Mouse (Mus musculus) spleen, postnatal 14 days (tissue): ENCODE results near the gene Aurkaip1.

ENCODE experiments used
- DNase-seq, 2 experiments: peaks; one replicate each; pipeline ENCODE4 v3.0.0; 2021 to 2022; ENCODE audit warnings: low spot score in 2 of 2

Aurkaip1 gene

DNA sequence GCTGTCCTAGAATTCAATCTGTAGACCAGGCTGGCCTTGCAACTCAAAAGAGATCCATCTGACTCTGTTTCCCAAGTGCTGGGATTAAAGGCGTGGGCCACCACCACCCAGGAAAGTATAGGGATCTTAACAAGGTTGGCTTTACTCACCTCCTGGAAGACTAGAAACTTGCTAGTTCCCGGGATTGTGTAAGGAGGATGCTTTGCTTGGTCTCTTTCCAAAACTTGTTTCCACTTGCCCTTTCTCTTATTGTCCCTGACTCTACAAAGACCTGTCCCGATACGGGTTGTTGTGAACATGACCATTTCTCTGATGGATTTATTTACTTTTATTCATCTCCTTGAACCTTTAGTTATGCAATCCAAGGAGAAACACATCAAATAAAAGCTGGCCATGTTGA is 1.2 kb upstream of the Aurkaip1 start:
- DNase-seq, result no peak

- no peak for DNase-seq
Measured at GRCm38 (mm10) chr4:155830596-155830995, 476 bp upstream of the Aurkaip1 start.

GRCm38 (mm10) chr4:155831831-155832230 is 759 bp downstream of the Aurkaip1 start:
- no peak for DNase-seq

GRCm38 (mm10) chr4:155832321-155832720 is 1.2 kb downstream of the Aurkaip1 start:
- DNase-seq, result no peak

DNA sequence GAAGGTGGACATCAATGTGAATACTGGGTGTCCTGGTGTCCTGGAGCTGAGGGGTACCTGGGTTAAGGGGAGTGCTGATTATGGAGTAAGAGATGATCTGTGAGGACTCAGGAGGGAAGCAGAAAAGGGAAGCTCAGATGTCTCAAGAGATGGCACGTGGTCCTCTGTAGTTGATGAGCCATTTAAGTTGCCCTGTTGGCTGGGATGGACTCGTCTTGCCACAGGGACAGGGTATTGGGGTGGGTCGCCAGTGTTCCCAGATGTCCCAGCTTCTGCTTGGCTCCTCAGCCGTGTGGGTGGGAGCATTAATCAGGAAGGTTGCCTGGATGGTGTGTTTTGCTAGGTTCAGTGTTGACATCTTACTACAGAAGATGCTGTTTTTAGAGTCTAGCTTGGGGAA is 2.2 kb downstream of the Aurkaip1 start:
- DNase-seq, result no peak

DNA sequence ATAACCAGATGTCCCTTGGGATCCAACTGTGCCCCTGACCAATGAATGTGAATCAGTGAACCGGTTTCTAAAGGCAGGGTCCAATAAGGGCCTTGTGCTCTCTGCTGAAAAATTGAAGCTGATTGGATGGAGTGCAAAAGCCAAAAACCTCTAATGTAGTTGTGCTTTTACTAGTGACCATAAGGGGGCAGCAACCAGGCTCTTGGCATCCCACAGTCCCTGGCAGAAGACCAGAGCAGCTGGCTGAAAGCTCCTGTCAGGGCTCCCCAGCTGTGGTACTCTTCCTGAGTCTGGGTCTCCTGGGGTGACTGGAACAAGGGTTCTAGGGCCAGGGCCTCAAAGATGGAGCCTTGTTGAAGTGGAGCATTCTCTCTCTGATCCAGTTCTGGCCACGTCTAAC is 2.8 kb downstream of the Aurkaip1 start:
- DNase-seq, result peak in 1 of 2 experiments; percentile 60

- DNase-seq, result no peak
Measured at GRCm38 (mm10) chr4:155837404-155838010, 6.4 kb downstream of the Aurkaip1 start.

GRCm38 (mm10) chr4:155838187-155839153 is 7.4 kb downstream of the Aurkaip1 start:
- no peak for DNase-seq

- DNase-seq, result no peak
Measured at GRCm38 (mm10) chr4:155839483-155839910, 8.4 kb downstream of the Aurkaip1 start, which contains the start of gene Mxra8. Mxra8 (plus strand) TSS chr4:155839680.

DNA sequence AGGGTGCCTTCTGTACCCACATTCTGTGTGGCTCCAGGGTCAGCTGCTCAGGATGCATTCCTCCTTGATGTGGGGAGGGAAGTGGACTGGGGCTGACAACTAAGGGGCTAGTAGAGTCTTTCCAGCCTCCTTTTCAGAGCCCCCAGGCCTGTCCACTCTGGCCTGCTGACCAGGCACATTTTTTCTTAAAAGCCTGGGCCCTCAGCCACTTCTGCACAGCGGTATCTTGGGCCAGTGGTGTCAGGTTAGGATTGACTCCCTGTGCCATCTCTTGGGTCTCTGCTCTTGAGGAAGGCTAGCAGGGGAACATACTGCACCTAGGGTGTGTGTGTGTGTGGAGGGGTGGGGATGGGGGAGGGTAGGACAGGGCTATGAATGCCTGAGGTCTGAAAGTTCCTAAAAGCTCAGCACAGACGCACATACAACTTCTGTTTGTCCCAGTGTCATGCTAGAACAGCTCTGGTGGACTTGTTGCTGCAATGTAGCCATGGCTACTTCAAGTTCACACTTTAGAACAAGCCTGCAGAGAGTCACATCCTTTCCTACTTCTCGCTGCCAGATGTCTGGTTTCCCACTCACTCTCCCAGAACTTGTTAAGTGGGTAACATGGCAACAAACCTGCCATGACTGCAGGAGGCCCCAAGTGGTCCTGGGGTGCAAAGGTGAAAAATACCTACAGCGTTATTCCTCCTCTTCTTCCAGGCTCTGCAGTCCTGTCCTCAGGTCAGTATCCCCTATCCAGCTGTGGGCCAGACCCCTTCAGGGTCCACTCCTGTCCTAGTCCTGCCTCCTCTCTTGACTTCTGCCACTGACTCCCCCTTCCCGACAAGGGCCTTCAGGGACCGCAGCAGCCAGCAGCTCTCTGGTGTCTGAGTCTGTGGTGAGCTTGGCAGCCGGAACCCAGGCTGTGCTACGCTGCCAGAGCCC is 9.3 kb downstream of the Aurkaip1 start:
- no peak for DNase-seq

DNA sequence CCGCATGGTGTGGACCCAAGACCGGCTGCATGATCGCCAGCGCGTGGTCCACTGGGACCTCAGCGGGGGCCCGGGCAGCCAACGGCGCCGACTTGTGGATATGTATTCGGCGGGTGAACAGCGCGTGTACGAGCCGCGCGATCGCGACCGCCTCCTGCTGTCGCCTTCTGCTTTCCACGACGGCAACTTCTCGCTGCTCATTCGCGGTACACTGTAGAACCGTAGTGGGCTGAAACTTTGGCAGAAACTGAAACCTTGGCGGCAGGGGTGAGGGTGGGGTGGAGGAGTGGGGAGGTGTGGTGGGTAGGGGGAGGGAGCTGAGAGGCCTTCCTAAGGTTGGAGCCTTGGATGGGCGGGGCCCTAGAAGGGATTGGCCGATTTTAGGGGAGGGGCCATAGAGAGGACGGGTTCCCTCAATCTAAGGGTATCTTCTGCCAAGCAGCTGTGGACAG is 10.0 kb downstream of the Aurkaip1 start:
- DNase-seq, result peak in 1 of 2 experiments; percentile 38

- no peak for DNase-seq
Measured at GRCm38 (mm10) chr4:155841651-155842270, 10.7 kb downstream of the Aurkaip1 start.

GRCm38 (mm10) chr4:155843231-155843630 is 12.2 kb downstream of the Aurkaip1 start:
- no peak for DNase-seq

DNA sequence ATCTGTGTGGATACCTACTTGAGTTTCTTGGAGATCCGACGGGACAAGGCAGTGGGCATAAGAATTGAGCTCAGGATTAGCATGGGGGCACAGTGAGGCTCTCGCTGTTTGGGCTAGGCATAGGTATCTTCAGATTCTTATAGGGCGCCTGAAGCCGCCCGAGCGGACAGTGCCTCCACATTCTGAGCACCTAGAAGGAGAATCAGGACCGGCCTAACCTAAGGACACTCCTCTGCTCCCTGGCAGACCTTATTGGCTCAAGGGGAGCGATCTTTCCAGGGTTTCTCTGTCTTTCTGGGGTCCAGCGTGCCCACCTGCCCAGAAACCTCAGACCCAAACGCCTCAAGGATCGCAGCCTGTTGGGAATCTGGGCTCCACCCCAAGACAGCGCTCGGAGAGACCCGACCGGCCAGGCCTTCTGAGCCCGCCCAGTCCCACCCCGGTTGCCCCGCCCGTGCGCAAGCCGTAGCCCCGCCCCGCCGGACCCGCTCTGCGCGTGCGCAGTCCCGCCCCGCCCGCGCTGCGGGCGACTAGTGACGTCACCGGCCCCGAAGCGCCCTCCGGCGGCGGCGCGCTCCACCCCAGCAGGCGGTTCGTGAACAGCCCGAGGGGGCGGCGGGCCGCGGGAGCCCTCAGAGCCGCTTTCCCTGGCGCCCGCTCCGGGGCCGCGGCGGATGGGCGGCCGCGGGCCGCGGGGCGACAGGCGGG is 16.0 kb downstream of the Aurkaip1 start, which contains the start of gene Dvl1:
Gene Dvl1, plus strand, starts transcription at position 532 of the 708 bp plus-strand sequence.
- DNase-seq, result peak; percentile 97 to 98

DNA sequence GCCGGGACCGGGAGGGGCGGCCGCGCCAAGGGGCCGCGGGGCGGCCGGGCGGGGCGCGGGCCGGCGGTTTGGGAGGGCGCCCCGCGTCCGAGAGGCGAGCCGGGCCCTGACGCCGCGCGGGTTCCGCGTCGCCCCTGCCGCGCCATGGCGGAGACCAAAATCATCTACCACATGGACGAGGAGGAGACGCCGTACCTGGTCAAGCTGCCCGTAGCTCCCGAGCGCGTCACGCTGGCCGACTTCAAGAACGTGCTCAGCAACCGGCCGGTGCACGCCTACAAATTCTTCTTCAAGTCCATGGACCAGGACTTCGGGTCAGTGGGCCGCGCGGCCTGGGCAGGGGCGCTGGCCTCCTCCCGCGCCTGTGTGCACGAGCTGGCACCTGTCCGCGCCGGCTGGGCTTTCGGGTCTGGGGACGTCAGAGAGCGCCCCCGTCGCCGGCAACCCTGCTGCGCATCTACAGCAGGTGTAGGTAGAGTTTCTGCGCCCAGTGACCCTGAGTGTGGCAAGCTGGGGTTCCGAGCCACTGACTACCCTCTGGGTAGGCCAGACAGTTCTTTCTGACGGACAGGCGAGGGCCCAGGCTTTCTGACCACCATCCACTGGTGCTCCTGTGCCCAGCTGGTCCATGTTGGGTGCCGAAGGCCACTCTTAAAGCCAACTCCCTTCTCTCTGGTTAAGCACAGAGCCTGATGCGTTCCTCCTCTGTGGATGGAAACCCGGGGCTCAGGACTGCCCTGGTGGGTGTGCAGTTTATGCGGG is 16.7 kb downstream of the Aurkaip1 start:
- DNase-seq, result peak in 1 of 2 experiments; percentile 31

- DNase-seq, result no peak
Measured at GRCm38 (mm10) chr4:155848434-155849095, 17.5 kb downstream of the Aurkaip1 start.

DNA sequence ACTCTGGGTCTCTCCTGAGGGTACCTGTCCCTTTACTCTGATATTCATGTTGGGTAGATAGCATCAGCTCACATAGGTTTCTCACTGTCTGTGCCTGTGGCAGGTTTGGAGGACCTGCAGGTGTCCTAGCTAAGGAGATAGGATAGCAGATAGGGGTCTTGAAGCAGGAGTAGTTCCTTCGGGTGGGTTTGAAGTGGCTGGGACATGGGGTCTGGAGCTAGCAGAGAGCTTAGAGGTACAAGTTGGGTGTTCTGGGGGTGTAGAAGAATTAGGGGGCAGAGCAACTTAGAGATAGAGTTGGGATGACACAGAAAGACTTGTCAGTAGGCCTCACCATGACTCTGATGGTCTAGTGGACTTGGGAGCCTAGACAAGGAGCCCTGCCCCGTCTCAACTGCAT is 18.3 kb downstream of the Aurkaip1 start:
- no peak for DNase-seq

DNA sequence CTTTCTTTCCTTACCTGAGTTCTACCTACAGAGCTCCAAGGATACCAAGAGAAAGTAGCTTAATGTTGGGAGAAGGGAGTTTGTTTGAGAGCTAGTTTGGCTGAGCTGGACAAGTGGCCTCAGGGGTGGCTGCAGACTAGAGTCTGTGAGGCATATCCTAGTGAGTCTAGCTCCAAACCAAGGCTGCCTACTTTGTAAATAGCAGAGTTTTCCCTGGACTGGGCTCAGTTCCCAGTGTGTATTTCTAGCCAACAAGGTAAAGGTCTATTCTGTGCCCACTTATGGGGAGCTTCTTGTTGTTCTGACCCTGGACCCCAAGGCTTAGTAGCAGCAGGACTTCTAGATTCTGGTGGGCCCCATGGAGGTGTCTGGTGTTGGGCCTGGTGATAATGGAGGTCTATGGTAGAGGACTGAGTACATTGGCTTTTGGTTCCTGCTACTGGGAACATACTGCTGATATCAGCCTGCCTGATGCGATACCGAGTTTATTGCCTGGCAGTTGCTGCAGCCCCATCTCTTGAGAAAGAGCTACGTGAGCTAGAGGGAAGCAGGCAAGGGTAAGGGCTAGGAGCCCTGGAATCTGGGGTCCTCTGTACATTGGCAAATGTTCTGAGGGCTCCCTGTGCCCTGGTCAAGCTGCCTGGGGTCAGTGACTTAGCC is 18.9 kb downstream of the Aurkaip1 start:
- no peak for DNase-seq

GRCm38 (mm10) chr4:155851368-155851767 is 20.3 kb downstream of the Aurkaip1 start:
- DNase-seq, result no peak
